Mouse (Mus musculus): ENCODE measurements at regions not wholly inside any gene's neighbourhood (a gene's known extent, or its start where the extent isn't known, plus 50 kb on each side); places are given as distances from the start of the nearest gene placed in this dataset.

- no peak for ATAC-seq (replicated peaks; ENCODE audit: poor library complexity, severe bottlenecking)
Observed at GRCm38 (mm10) chr1:128649490-128650178, 57.5 kb upstream of the Cxcr4 start.

GRCm38 (mm10) chr1:128643316-128643776 is 51.3 kb upstream of the Cxcr4 start:
- ATAC-seq (replicated peaks; ENCODE audit: poor library complexity, severe bottlenecking): no peak

GRCm38 (mm10) chr1:128642212-128642611 is 50.1 kb upstream of the Cxcr4 start:
- ATAC-seq (replicated peaks; ENCODE audit: poor library complexity, severe bottlenecking): peak; percentile 99
